Mouse (Mus musculus) hindbrain, postnatal 0 days (tissue): ENCODE data around the gene Arsb. TPM values are rescaled to one million over a fixed set of nuclear protein-coding genes. Genes with fewer than 3 reads are reported as not detected.

Experiments used
- ATAC-seq: fragments of 200-750 bp; cut with Nextera tagmentation; 2 replicates; pipeline ENCODE4 v1.8.0; 2017; ENCODE audit warnings: mild to moderate bottlenecking, moderate TSS enrichment, moderate library complexity
- DNase-seq: peaks from one replicate; pipeline ENCODE4 v3.0.0-alpha.2; 2015; ENCODE audit warnings: low spot score
- H3K27ac ChIP-seq: fragments of 300-500 bp; sonication (generic); 2 replicates; pipeline ENCODE4 v1.5.1; 2014; ENCODE audit warnings: mild to moderate bottlenecking
- H3K27me3 ChIP-seq: fragments of 300-500 bp; sonication (generic); 2 replicates; pipeline ENCODE4 v1.6.1; 2014; ENCODE audit warnings: low read length, mixed read lengths; ENCODE audit not compliant: insufficient read depth
- H3K36me3 ChIP-seq: fragments of 300-500 bp; sonication (generic); 2 replicates; pipeline ENCODE4 v1.6.1; 2014; ENCODE audit warnings: low read length, mixed read lengths; ENCODE audit not compliant: insufficient read depth
- H3K4me1 ChIP-seq: fragments of 300-500 bp; sonication (generic); 2 replicates; pipeline ENCODE4 v1.6.1; 2014; ENCODE audit warnings: antibody characterized with exemption, low read length, mixed read lengths; ENCODE audit not compliant: insufficient read depth
- H3K4me2 ChIP-seq: fragments of 300-500 bp; sonication (generic); 2 replicates; pipeline ENCODE4 v1.6.1; 2014; ENCODE audit warnings: low read depth, mild to moderate bottlenecking, low read length, moderate library complexity, mixed read lengths
- H3K4me3 ChIP-seq: fragments of 300-500 bp; sonication (generic); 2 replicates; pipeline ENCODE4 v1.5.1; 2014; ENCODE audit warnings: low read length
- H3K9ac ChIP-seq: fragments of 300-500 bp; sonication (generic); replicated peaks from 2 replicates; pipeline ENCODE4 v1.6.1; 2014; ENCODE audit warnings: mild to moderate bottlenecking, low read length, moderate library complexity, mixed read lengths
- H3K9me3 ChIP-seq: fragments of 300-500 bp; sonication (generic); 2 replicates; pipeline ENCODE4 v1.6.1; 2016; ENCODE audit warnings: low read length, mixed read lengths
- CTCF ChIP-seq: IDR thresholded peaks from 2 replicates; pipeline ENCODE4 v1.5.1; 2016; ENCODE audit warnings: antibody characterized with exemption, control low read depth, low read depth
- WGBS: fragments of 180-500 bp; shearing (Covaris S2); extraction: QIAGEN DNeasy Blood & Tissue Kit; methylation state at CpG from one replicate; pipeline ENCODE4 v1.1.7; 2014; 5-methylcytosine and 5-hydroxymethylcytosine counted together
- polyA plus RNA-seq: library from polyadenylated mRNA; unstranded; fragments of >200 nt; fragmentation: Nextera tagmentation; extraction: Ambion mirVana; gene quantifications from 2 replicates; pipeline ENCODE4 v1.2.1, GENCODE M21; 2015
- total RNA-seq: library from RNA; depleted of rRNA; stranded (reverse); fragments of >200 nt; gene quantifications from 2 replicates; pipeline ENCODE4 v1.2.3, GENCODE M21; 2014

Arsb gene
- total and polyA plus RNA-seq, 2 experiments from 2014 or later, result 11.7 to 19.0 TPM

- WGBS, result 60% methylated on average over 4 of the region's 4 CpGs
- Histone ChIP-seq H3K36me3 (no peaks in the 10 kb centered on the region), H3K9me3 (no peaks in the 10 kb centered on the region), H3K9ac (no peak overlapping the region), H3K4me2 (no peak overlapping the region), H3K4me1 (no peaks in the 10 kb centered on the region), H3K27ac (no peak overlapping the region), H3K27me3 (no peaks in the 10 kb centered on the region), H3K4me3 (no peak overlapping the region)
- no peak for TF ChIP-seq CTCF
- DNase-seq, result no peak
- no peak for ATAC-seq
Observed at GRCm38 (mm10) chr13:93847614-93848013, 76.2 kb downstream of the Arsb start.

- no peaks in the 10 kb centered on the region for H3K9me3 ChIP-seq
- ATAC-seq (no peak), DNase-seq (no peak)
- H3K4me1 ChIP-seq, result no peaks in the 10 kb centered on the region
- no peaks in the 10 kb centered on the region for H3K27me3 ChIP-seq
- H3K9ac ChIP-seq, result no peak overlapping the region
- H3K4me2 ChIP-seq, result no peak overlapping the region
- 90% methylated on average over 6 of the region's 6 CpGs for WGBS
- no peaks in the 10 kb centered on the region for H3K36me3 ChIP-seq
- no peak overlapping the region for H3K4me3 ChIP-seq
- no peak overlapping the region for H3K27ac ChIP-seq
- no peak for TF ChIP-seq CTCF
Observed at GRCm38 (mm10) chr13:93848615-93849014, 77.2 kb downstream of the Arsb start.

GRCm38 (mm10) chr13:93849751-93850355, 78.4 kb downstream of the Arsb start:
- Histone ChIP-seq H3K9me3 (no peaks in the 10 kb centered on the region), H3K27me3 (no peaks in the 10 kb centered on the region), H3K27ac (no peak overlapping the region), H3K9ac (no peak overlapping the region), H3K4me3 (no peak overlapping the region), H3K4me1 (no peaks in the 10 kb centered on the region), H3K4me2 (no peak overlapping the region), H3K36me3 (no peaks in the 10 kb centered on the region)
- no peak for ATAC-seq
- no peak for TF ChIP-seq CTCF
- no peak for DNase-seq
- 87% methylated on average over 5 of the region's 5 CpGs for WGBS

- DNase-seq (no peak), ATAC-seq (no peak)
- no peak for TF ChIP-seq CTCF
- H3K4me1 ChIP-seq, result no peaks in the 10 kb centered on the region
- H3K4me2 ChIP-seq, result no peak overlapping the region
- H3K9me3 ChIP-seq, result no peaks in the 10 kb centered on the region
- H3K4me3 ChIP-seq, result no peak overlapping the region
- WGBS, result 85% methylated on average over 4 of the region's 4 CpGs
- no peaks in the 10 kb centered on the region for H3K27me3 ChIP-seq
- H3K27ac ChIP-seq, result no peak overlapping the region
- H3K9ac ChIP-seq, result no peak overlapping the region
- H3K36me3 ChIP-seq, result no peaks in the 10 kb centered on the region
Observed at GRCm38 (mm10) chr13:93850674-93851073, 79.2 kb downstream of the Arsb start.

GRCm38 (mm10) chr13:93852419-93853138, 81.1 kb downstream of the Arsb start:
- Histone ChIP-seq H3K9ac (no peak overlapping the region), H3K27ac (no peak overlapping the region), H3K27me3 (no peaks in the 10 kb centered on the region), H3K4me3 (no peak overlapping the region), H3K4me2 (no peak overlapping the region), H3K4me1 (no peaks in the 10 kb centered on the region), H3K36me3 (no peaks in the 10 kb centered on the region), H3K9me3 (no peaks in the 10 kb centered on the region)
- no peak for ATAC-seq
- peak; percentile 18 for DNase-seq
- TF ChIP-seq CTCF, result no peak
- 63% methylated on average over 14 of the region's 14 CpGs for WGBS

GRCm38 (mm10) chr13:93853767-93854166, 82.3 kb downstream of the Arsb start:
- Histone ChIP-seq H3K4me2 (no peak overlapping the region), H3K9ac (no peak overlapping the region), H3K27me3 (no peaks in the 10 kb centered on the region), H3K9me3 (no peaks in the 10 kb centered on the region), H3K27ac (no peak overlapping the region), H3K4me3 (no peak overlapping the region), H3K4me1 (no peaks in the 10 kb centered on the region), H3K36me3 (no peaks in the 10 kb centered on the region)
- DNase-seq (no peak), ATAC-seq (no peak)
- TF ChIP-seq CTCF, result no peak
- 91% methylated on average over 6 of the region's 6 CpGs for WGBS

- H3K27me3 ChIP-seq, result no peaks in the 10 kb centered on the region
- H3K36me3 ChIP-seq, result no peaks in the 10 kb centered on the region
- H3K27ac ChIP-seq, result no peak overlapping the region
- no peaks in the 10 kb centered on the region for H3K4me1 ChIP-seq
- DNase-seq, result no peak
- no peak for ATAC-seq
- H3K4me2 ChIP-seq, result no peak overlapping the region
- H3K9me3 ChIP-seq, result no peaks in the 10 kb centered on the region
- TF ChIP-seq CTCF, result no peak
- H3K4me3 ChIP-seq, result no peak overlapping the region
- no peak overlapping the region for H3K9ac ChIP-seq
- 83% methylated on average over 8 of the region's 8 CpGs for WGBS
Observed at GRCm38 (mm10) chr13:93854325-93854724, 82.9 kb downstream of the Arsb start.
